Mouse (Mus musculus): ENCODE results near the gene Rsl24d1.

DNA sequence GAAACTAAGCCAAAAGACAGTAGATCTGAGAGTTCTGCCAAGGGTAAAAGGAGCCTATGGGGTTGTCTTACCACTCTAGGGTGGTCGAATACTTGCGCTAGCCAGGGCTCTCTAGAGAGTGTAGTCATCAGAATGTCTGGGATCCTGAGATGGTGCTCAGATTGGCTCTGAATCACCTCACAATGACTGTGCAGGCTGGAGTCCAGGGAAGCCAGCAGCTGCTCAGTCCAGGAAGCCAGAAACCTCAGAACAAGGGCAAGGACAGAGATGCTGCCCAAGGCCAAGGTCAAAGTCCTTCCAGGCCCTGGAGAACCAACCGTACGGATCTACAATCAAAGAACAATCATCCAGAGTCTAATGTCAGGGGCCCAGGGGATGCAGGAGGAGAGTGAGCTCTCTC lies 52.4 kb downstream of the Rsl24d1 start:
- TF ChIP-seq GATA1 (IDR thresholded peaks at IDR 0.05; ENCODE audit: borderline replicate concordance, low read length) (no peak), FLI1 (IDR thresholded peaks at IDR 0.05; ENCODE audit: low read length) (no peak)
